Mouse (Mus musculus) granulocyte monocyte progenitor cell, adult 5-6 weeks (primary cell): ENCODE measurements around the gene Zranb3. TPM values are rescaled to one million over a fixed set of nuclear protein-coding genes. Genes with fewer than 3 reads are reported as not detected.
"Not testable (repeated sequence)": the region's sequence is repeated elsewhere in the genome, so short reads cannot be mapped to it uniquely, and the experiment has no call there.

Experiments used
- ATAC-seq: replicated peaks from 2 replicates; pipeline ENCODE4 v1.8.0; 2016; ENCODE audit warnings: mild to moderate bottlenecking, moderate TSS enrichment, inconsistent platforms; ENCODE audit not compliant: poor library complexity, severe bottlenecking
- total RNA-seq, 2 experiments: library from RNA; stranded (forward) in 1 of 2; stranded (reverse) in 1 of 2; fragments of 200-712, 200-1000 nt in 1 of 2; fragments of >200 nt in 1 of 2; fragmentation: Nextera tagmentation in 1 of 2; gene quantifications; 2 replicates each; pipeline ENCODE4 v1.2.3; 2014 to 2017

The Zranb3 gene
- total RNA-seq (2014; fragmentation: Nextera tagmentation) (18.3 and 18.4 TPM in 2 replicates), total RNA-seq (2017) (15.8 and 21.6 TPM in 2 replicates)

DNA sequence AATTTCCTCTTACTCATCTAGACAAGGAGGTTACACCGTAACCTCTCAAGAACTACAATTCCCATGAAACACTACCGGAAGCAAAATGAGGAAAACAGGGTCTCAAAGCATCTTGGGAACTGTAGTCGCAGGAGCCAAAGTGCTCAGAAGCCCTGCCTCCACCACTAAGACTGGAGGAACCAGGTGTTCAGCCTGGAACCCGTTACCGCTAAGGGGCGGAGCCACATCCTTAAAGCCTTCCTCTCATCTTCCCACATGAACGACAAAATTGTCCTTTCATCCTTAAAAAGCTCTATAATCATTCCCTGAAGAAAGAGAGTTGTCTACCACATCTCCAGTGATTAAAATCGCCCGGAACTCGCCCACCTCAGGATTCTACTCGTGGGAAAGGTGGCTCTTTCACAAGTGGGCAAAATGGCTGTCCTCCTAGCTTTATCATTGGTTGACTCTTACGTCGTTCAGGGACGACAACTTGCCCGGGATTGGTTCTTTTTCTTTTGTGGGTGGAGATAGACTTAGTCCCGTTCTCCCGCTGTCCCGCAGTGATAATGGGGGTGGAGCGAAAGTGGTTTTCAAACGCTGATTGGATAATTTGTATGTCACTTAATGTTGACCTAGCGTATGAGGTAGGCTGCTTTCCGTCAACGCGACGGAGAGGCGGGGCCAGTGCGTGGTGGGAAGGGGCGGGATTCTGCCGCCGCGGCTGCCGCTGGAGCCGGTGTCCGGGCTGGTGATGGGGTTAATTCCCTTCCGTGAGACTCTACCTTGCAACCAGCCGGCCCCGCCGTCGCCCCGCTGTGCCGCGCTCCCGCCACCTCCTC is at the start of gene Zranb3, which contains the start of gene R3hdm1:
Gene Zranb3 (minus strand): TSS at position 407 of the 821 bp plus-strand sequence.
Gene R3hdm1 (plus strand): TSS at position 661 of the 821 bp plus-strand sequence.
- peak; percentile 86 for ATAC-seq

DNA sequence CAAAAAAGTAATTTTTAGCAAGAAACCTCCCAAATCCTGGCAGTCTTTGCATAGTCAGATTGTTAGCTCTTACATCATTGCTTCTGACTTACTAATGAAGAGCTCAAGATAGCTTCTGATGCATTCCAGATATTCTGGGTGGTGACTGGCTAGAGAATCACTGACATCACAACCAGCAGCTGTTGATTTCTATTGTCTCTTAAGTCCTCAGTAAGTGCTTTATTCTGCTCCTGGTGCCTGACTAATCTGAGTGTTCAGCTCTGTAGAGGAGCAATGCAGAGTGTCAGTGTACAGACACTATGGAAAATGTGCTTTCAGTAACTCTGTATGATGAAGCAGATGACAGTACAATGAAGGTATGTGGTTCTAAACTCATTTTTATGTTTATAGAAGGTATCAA is 38.9 kb upstream of the Zranb3 start:
- ATAC-seq: no peak

DNA sequence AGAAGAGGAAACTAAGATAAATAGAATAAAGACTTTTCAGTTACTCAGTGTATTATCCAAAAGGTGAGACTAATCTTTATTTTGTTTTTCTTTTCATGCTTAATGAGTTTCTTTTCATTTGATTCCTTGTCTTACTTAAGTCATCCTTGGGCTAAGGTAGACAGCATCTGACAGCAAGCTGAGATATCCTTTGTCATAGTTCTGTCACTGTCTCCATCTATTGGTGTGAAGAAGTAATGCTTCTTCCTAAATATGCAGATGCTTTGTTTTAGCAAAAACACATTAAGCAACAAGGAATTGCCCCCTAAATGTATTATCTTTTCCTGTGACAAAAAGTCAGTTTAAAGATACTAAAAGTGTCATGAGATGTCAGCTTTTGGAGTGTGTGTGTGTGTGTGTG is 38.2 kb upstream of the Zranb3 start:
- ATAC-seq: peak; percentile 53

DNA sequence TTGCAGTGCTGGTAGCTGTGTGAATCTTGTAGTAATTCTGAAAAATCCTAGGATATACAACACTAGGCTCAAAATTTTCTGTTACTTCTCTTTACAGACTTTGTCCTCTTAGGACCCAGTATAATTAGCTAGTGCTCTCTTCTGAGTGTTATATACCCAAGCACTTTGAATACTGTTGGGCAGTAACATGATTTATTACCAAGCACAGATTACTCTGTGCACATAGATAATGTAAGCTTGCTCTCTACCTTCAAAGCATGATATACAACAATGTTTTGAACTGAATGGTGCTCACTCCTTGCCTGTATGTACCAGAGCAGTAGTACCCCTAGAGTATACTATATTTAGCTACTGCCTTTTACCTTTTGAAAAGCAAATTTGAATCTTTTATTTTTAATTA is 33.4 kb upstream of the Zranb3 start:
- not testable (repeated sequence) for ATAC-seq

DNA sequence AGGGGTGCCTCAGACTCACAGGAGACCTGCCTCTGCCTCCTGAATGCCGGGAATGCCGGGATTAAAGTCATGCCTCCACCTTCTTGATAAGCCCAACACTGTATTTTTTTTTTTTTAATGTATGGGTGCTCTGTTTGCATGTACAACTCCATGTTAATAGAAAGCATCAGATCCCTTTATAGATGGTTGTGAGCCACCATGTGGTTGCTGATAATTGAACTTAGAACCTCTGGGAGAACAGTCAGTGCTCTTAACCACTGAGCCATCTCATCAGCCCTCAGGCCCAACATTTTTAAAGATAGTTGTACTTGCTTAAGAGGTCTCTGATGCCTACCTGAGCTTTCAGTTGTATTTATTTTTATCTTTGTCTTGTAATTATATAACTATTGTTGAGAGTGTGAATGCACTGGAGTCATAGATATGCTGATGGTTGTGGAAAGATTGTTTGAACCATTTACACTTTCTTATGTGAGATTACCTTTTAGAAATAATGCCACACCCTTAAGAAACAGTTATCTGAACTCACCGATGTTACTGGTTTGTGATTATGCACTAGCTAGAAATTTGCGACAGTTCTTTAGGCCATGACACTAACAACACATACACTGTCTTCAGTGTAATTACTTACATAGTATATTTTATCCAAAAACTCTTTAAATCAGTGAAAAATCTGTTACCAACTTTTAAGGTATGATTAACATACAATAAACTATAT is 18.2 kb upstream of the Zranb3 start:
- ATAC-seq: no peak

DNA sequence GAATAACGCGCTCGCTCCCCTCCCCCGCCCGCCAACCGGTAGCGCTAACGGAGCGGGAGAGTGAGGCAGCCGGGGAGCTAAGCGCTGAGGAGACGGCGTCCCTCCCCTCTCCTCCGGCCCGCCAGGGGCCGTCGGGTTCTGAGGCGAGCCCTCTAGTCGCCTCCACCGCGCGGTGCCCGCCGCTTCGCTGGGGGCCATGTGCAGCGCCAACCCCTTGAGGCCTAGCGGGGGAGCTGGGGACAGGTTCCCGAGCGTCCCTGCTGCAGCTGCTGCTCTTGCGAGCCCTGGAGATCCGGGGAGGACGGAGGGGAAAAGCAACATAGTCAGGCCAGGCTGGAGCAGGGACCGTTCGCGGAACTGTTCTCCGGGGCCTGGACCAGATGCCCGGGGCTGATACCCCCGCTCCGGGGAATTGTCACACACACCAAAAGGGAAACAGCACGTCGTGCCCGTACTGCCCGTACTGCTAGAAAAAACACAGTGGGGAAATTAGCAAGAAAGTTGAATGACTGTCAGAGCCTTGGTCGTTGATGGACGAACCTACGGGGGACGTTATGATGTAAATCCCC is 757 bp upstream of the Zranb3 start:
- peak; percentile 33 for ATAC-seq

DNA sequence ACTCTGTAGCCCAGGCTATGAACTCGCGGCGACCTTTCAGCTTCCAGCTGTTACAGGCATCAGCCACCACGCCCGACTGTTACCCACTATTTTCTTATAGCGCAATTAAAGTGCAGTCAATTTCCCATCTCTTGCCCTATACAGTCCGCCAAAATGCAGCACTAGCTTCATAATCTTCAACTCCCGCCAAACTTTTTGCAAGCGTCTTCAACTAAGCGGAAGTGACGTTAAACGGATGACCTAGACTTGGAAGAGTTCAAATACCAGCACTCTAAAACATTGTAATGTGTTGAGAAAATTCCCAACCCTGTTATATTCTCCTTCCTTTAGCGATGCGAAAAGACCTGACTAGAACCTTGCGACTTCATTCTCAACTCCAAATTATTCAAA is 601 bp downstream of the Zranb3 start:
- ATAC-seq: peak; percentile 28

DNA sequence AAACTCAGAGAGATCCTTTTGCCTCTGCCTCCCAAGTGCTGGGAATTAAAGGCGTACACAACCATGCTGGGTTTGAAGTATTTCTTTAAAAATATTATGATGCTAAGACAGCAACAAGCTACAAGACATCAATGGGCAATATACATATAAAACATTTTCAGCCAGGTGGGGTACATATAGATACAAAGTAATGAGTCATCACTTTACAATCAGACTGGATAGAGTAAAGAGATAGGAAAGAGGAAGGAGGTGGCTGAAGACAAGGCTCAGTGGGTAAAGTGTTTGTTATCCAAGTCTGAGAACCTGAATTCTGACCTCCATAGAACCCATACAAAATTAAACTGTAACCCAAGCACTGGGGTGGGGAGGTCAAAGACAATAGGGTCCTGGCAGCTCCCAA is 4.5 kb downstream of the Zranb3 start:
- ATAC-seq: no peak

DNA sequence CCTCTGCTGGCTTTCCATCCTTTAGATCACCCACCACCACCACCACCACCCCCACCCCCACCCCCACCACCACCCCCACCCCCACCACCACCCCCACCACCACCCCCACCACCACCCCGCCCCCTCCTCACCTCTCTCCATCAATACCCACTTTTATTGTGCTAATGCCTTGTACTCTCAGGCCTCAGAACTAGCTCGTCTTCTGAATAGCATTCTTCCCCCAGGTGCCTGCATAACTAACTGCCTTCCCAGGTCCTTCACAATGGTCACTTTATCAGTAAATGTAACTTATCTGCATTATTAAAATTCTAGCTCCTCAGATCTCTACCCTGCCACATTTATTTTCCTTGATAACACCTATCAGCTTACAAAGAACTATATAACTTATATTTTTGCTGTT is 8.2 kb downstream of the Zranb3 start:
- no peak for ATAC-seq

DNA sequence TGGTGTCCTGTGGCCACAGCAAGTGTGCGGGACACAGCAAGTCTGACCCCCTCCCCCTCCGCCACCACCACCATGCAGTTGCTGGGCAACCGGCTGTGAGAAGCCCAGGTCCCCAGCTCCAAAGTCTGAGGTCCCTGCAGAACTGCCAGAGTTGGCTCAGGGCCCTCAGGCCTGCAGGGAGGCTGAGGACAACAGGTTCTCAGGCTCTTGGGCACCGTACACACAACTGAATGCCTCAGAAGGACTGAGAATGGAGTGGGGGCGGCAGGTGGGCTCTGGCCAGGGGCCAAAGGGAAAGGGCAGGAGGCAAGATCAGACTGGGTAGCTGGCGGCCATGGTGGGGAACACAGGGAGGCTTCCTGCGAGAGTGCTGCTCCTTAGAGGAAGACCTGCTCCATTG is 20.0 kb downstream of the Zranb3 start:
- no peak for ATAC-seq

DNA sequence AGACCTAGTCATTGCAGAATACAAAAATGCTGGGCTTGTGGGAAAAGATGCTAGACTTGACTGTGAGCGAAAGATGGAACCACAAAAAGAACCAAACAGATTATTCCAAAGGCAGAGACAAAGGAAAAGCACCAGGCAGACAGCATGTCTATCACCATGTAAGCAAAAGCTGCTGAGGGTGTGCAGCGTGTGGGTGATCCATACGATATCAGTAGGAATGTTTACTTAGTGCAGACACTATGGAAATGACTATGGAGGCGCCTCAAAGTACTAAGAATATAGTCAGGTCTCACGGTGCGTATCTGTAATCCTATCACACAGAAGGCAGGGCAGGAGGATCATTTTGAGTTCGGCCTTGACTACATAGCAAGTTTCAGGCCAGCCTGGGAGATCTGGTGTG is 21.0 kb downstream of the Zranb3 start:
- no peak for ATAC-seq

DNA sequence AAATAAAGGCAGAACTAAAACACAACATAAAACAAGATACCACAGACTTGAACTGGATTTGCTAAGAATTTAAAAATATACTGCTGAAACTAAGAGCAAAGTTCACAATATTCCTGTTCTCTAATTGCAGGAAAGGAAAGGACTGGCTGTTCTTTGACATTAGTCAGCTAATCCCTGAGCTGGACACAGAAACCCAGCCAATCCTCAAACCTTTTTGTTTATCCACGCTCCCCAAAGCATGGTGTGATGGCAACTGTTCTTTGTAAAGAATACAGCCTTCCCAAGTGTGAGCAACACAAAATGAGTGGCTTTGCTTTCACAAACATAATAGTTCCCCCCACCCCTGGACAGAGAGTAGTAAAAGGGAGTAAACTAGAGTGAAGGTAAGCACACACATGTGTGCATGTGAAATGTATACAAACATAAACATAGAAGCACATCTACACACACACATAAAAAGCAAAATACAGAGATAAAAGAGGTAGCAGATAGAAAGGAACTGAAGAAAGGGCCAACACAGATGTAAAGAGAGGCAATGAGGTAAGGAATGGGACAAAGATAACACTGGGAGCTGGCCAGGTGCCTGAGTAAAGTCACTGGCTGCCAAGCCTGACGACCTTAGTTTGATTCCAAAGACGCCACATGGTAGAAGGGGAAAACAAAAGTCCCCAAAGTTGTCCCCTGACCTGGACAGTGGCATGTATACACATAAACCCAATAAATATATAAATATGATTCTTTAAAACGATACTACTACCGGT is 21.7 kb downstream of the Zranb3 start:
- no peak for ATAC-seq

DNA sequence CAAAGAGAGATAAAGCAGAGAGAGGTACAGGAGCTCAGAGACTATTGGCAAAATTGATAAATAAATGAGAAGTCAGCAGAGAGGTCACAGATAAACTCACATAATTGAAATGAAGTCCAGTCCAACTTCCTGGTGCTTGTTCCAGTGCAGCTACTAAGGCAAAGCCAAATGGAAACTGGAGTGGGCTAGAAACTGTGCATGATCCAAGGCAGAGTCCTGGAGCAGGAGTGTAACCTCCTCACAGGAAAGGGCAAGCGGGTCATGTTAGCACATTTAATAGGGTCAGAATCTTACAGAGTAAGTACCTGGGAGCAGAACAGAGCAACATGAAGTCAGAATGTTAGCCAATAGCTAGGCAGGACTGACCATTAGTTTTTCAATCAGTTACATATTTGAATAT is 24.2 kb downstream of the Zranb3 start:
- ATAC-seq: no peak

DNA sequence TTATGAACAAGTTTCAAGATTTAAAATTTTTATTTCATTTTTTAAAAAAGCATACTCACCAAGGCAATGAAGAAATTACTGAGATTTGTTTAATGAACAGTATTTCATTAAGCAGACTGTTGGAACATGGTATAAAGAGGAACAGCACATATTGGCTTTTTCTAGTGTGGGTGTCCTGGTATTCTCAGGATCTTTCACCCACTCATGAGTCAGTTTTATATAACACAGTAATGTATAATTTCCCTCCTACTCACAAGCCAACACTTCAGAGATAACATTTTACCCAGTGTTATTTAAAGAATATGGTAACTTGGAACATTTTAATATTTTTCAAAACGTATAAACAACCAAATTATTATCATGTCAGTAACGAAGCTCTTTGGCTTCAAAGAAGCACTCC is 25.1 kb downstream of the Zranb3 start:
- no peak for ATAC-seq

DNA sequence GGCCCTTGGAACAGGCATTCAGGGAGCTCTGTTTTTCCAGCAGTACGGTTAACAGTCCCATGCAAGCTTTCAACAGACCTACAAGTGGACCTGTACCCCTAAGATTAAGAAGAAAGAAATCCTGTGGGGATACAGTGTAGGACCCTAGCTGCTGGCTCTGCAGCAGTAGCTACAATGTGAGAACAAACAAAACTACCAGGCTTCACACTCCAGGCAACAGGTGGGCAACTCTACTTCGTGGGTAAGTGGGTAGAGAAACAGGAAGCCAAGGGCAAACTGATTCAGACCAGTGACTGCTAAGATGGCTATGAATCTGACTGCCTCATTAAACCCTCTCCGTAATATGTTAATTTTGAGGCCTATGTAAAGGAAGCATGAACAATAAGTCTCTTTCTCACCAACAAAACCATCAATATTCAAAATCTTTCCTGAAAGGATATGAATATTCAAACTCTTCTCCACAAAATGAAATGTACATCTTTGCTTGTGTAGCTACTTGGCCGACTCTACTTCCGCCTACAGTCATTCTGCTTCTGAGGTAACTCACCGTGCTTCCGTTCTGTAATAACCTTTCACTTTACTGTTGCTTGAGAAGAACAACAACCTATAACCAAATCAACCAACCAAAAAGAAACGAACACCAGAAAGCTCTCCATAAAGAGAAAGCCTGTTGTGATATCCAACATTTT is 25.9 kb downstream of the Zranb3 start:
- ATAC-seq: no peak

DNA sequence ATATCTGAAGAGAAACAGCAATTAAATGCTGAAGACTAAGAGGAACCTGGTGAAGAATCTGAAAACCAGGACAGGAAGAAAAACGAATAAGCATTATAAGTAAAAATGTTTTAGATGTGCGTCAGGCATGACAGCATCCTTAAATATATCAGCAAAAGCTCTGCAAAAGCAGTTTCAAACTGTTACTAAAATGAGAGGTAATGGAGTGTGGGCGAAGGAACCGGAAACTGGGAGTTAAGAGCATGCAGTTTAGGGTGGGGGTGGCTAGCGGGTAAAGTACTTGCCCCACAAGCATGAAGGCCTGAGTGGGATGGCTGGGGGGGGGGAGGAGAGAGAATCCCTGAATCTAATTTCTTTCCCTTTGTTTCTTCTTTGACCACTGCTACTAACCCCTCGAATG is 29.8 kb downstream of the Zranb3 start:
- ATAC-seq: no peak

DNA sequence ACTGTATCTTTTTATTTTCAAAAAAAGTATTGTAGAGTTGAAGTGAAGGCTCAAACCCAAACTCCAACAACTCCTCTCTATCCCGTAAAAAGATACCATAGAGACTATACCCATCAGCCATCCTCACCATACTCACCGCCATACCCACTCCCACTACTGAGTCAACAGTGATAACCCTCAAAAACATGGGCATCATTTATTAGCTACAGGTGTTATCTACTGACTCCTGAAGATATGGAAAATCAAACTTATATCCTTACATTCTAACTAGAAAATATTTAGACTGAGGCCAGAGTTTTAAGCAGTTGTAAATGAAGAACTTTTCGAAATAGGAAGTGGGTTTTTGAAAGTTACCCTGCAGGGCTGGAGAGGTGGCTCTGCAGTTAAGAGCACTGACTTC is 32.8 kb downstream of the Zranb3 start:
- no peak for ATAC-seq

DNA sequence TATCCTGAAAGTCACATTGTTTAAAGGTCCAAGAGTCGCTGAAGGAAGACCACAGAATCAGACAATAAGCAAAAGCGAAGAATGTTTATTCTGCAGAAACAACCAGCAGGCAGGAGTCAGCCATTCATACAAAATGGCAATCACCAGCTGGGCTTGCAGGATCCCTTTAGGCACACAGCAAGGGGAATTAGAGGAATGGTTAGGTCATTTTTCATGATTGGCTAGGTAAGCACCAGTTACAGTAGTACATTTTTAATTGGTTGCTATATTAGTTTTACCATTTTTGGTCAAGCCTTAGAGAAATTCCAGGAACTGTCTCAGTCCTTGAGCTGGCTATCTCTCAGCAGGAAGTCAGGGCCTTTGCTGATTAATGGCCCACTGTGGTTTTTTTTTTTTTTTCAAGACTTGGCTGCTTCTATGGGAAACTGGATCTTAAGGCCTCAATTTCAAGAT is 33.9 kb downstream of the Zranb3 start:
- no peak for ATAC-seq

DNA sequence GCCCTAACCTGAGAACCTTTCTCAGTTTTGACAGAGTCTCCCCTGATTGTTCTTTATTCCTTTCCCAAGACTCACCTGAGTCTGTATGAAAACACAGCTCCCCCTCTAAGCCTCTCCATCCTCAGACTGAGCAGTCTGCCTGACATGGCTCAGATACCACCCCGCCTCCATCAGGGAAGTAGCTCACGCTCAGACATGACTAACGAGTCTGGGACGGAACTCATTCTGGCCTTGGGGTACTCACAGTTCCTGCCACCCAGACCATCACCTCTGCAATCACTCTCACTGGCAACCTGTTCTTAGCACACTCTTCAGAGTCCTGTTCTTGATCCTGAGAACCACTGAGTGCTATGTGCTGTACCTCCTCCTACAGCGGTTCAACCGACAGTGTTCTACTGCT is 38.1 kb downstream of the Zranb3 start:
- no peak for ATAC-seq

DNA sequence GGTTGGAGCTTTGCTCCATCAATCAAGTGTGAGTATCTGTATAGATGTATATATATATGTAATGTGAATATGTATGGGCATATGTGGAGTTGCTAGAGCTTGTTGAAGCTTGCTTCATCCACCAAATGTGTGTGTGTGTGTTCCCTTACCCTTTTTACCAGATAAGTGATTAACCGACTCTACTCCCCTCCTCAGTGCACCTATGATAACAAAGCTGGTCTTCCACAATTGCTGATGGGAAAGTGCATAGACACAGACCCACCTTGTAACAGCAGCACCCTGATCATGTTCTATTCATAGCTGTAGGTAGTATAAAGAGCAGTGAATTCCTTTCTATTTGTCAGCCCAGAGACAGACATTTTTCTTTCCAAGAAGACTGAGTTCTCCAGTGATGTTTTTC is 40.7 kb downstream of the Zranb3 start:
- ATAC-seq: no peak
